Mouse (Mus musculus) heart, postnatal 0 days (tissue): ENCODE data around the gene Dkc1.

Source experiments
- CTCF ChIP-seq: IDR thresholded peaks from 2 replicates; pipeline ENCODE4 v1.5.1; 2016; ENCODE audit warnings: antibody characterized with exemption, control low read depth, low read depth
- EP300 ChIP-seq: IDR thresholded peaks from 2 replicates; pipeline ENCODE4 v1.6.1; 2016; ENCODE audit warnings: antibody characterized with exemption, low read depth

- TF ChIP-seq CTCF (no peak), EP300 (no peak)
Observed at GRCm38 (mm10) chrX:75056120-75056775, 39.4 kb upstream of the Dkc1 start.
